Mouse (Mus musculus): ENCODE measurements around the gene Rexo1. TPM values are rescaled to one million over a fixed set of nuclear protein-coding genes. Genes with fewer than 3 reads are reported as not detected.

Rexo1 gene
- polyA plus RNA-seq, 1 experiment = 188 TPM

DNA sequence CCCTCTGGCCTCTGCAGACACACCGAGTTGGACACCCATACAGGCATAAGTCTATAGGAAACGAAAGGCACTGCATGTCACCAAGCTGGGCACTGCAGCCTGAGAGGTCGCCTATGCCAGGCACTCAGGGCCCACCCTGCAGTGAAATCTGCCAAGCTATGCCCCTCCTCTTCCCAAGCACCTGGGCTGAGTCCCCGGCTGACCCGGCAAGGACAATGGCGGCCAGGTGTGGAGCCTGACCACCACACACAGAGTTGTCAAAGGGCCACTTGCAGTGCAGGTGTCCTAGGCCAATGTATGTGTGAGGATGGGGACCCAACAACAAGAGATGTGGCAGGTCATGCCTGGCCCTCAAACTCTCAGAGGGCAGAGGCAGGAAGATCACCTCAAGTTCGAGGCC, 1.9 kb downstream of the Rexo1 start:
- H3K36me3 ChIP-seq (ENCODE audit: control insufficient read depth, insufficient read depth, low read length) = no peaks in the 10 kb centered on the region
- TF ChIP-seq CTCF (IDR thresholded peaks at IDR 0.05; ENCODE audit: borderline replicate concordance, control insufficient read depth, extremely low read depth, insufficient read depth, low read length, poor library complexity) (no peak), POLR2A (IDR thresholded peaks at IDR 0.05; ENCODE audit: control insufficient read depth, extremely low read depth, insufficient read depth, low read length, poor library complexity) (no peak)
- peaks cover 38% of the 10 kb centered on the region for H3K4me1 ChIP-seq (replicated peaks; ENCODE audit: control insufficient read depth, insufficient read depth, low read length)
- 91% methylated on average over 7 of the region's 7 CpGs for WGBS
- no peaks in the 10 kb centered on the region for H3K27me3 ChIP-seq (ENCODE audit: control insufficient read depth, insufficient read depth, low read length)
- no peak overlapping the region for H3K27ac ChIP-seq (ENCODE audit: control insufficient read depth, insufficient read depth, low read length)
- H3K4me3 ChIP-seq (ENCODE audit: control insufficient read depth, insufficient read depth, low read length) = no peak overlapping the region
- DNase-seq = no peak

DNA sequence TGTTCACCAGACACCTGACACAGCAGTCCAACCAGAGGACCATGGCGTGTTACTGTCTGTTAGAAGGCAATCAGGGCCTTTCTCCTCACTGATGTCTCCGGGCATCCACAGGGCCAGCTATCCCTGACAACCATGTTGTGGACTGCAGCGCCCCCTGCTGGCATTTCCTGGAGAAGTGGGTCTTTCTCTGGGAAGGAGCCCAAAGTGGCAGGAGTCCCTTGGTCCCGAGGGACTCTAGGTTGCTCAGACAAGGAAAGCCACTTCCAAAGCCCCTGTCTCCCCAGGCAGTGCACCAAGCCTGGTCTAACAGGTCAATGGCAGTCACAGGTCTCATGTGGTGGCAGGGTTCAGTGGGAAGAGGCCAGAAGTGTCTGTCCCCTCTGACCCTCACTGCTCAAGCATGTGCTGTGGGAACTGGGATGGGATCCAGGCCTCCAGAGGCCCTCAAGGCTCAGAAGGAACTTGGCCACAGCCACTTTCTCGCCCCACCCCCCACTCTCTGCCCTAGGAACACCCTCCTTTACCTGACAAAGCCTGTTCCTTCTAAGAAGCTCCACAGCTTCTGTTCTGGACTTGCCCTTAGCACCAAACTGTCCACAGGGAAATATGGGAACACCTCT, 3.9 kb downstream of the Rexo1 start:
- Histone ChIP-seq H3K27ac (ENCODE audit: control insufficient read depth, insufficient read depth, low read length) (no peak overlapping the region), H3K36me3 (ENCODE audit: control insufficient read depth, insufficient read depth, low read length) (no peaks in the 10 kb centered on the region), H3K4me1 (replicated peaks; ENCODE audit: control insufficient read depth, insufficient read depth, low read length) (peaks cover 38% of the 10 kb centered on the region), H3K27me3 (ENCODE audit: control insufficient read depth, insufficient read depth, low read length) (no peaks in the 10 kb centered on the region), H3K4me3 (ENCODE audit: control insufficient read depth, insufficient read depth, low read length) (no peak overlapping the region)
- WGBS = 56% methylated on average over 5 of the region's 5 CpGs
- peak; percentile 67 for DNase-seq
- TF ChIP-seq POLR2A (IDR thresholded peaks at IDR 0.05; ENCODE audit: control insufficient read depth, extremely low read depth, insufficient read depth, low read length, poor library complexity) = no peak
- TF ChIP-seq CTCF (IDR thresholded peaks at IDR 0.05; ENCODE audit: borderline replicate concordance, control insufficient read depth, extremely low read depth, insufficient read depth, low read length, poor library complexity) = peak; percentile 86

- no peak for DNase-seq
- no peaks in the 10 kb centered on the region for H3K27me3 ChIP-seq (ENCODE audit: control insufficient read depth, insufficient read depth, low read length)
- H3K4me1 ChIP-seq (replicated peaks; ENCODE audit: control insufficient read depth, insufficient read depth, low read length) = peaks cover 24% of the 10 kb centered on the region
- H3K36me3 ChIP-seq (ENCODE audit: control insufficient read depth, insufficient read depth, low read length) = peaks cover 13% of the 10 kb centered on the region
- TF ChIP-seq POLR2A (IDR thresholded peaks at IDR 0.05; ENCODE audit: control insufficient read depth, extremely low read depth, insufficient read depth, low read length, poor library complexity) (no peak), CTCF (IDR thresholded peaks at IDR 0.05; ENCODE audit: borderline replicate concordance, control insufficient read depth, extremely low read depth, insufficient read depth, low read length, poor library complexity) (no peak)
- 93% methylated on average over 6 of the region's 6 CpGs for WGBS
- no peak overlapping the region for H3K27ac ChIP-seq (ENCODE audit: control insufficient read depth, insufficient read depth, low read length)
- no peak overlapping the region for H3K4me3 ChIP-seq (ENCODE audit: control insufficient read depth, insufficient read depth, low read length)
These were observed 7.4 kb downstream of the Rexo1 start for GRCm38 (mm10) chr10:80553997-80554396.

GRCm38 (mm10) chr10:80553575-80553974, 7.8 kb downstream of the Rexo1 start:
- no peak for DNase-seq
- Histone ChIP-seq H3K27me3 (ENCODE audit: control insufficient read depth, insufficient read depth, low read length) (no peaks in the 10 kb centered on the region), H3K36me3 (ENCODE audit: control insufficient read depth, insufficient read depth, low read length) (peaks cover 15% of the 10 kb centered on the region), H3K27ac (ENCODE audit: control insufficient read depth, insufficient read depth, low read length) (no peak overlapping the region), H3K4me3 (ENCODE audit: control insufficient read depth, insufficient read depth, low read length) (no peak overlapping the region), H3K4me1 (replicated peaks; ENCODE audit: control insufficient read depth, insufficient read depth, low read length) (peaks cover 23% of the 10 kb centered on the region)
- no peak for TF ChIP-seq CTCF (IDR thresholded peaks at IDR 0.05; ENCODE audit: borderline replicate concordance, control insufficient read depth, extremely low read depth, insufficient read depth, low read length, poor library complexity)
- TF ChIP-seq POLR2A (IDR thresholded peaks at IDR 0.05; ENCODE audit: control insufficient read depth, extremely low read depth, insufficient read depth, low read length, poor library complexity) = no peak
- 92% methylated on average over 8 of the region's 8 CpGs for WGBS

DNA sequence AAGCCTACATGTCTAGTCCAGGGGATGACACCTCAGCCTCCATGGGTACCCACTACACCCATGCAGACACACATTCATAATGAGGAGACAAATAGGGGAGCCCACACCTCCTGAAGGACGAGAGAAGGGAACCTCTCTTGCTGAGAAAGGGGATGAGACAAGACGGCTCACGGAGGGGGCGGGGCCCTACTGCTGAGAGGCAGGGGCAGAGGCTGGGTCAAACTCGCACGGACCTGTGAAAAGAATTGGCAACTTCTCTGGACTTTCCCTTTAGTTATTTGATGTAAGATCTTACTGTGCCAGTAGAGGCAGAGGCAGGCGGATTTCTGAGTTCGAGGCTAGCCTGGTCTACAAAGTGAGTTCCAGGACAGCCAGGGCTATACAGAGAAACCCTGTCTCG, 9.0 kb downstream of the Rexo1 start:
- DNase-seq = no peak
- WGBS = 91% methylated on average over 9 of the region's 9 CpGs
- peaks cover 11% of the 10 kb centered on the region for H3K4me1 ChIP-seq (replicated peaks; ENCODE audit: control insufficient read depth, insufficient read depth, low read length)
- no peak overlapping the region for H3K4me3 ChIP-seq (ENCODE audit: control insufficient read depth, insufficient read depth, low read length)
- H3K36me3 ChIP-seq (ENCODE audit: control insufficient read depth, insufficient read depth, low read length) = peaks cover 24% of the 10 kb centered on the region
- H3K27ac ChIP-seq (ENCODE audit: control insufficient read depth, insufficient read depth, low read length) = no peak overlapping the region
- TF ChIP-seq CTCF (IDR thresholded peaks at IDR 0.05; ENCODE audit: borderline replicate concordance, control insufficient read depth, extremely low read depth, insufficient read depth, low read length, poor library complexity) (no peak), POLR2A (IDR thresholded peaks at IDR 0.05; ENCODE audit: control insufficient read depth, extremely low read depth, insufficient read depth, low read length, poor library complexity) (no peak)
- no peaks in the 10 kb centered on the region for H3K27me3 ChIP-seq (ENCODE audit: control insufficient read depth, insufficient read depth, low read length)

GRCm38 (mm10) chr10:80549279-80549678, 12.1 kb downstream of the Rexo1 start:
- Histone ChIP-seq H3K27ac (ENCODE audit: control insufficient read depth, insufficient read depth, low read length) (no peak overlapping the region), H3K36me3 (ENCODE audit: control insufficient read depth, insufficient read depth, low read length) (peaks cover 44% of the 10 kb centered on the region), H3K4me1 (replicated peaks; ENCODE audit: control insufficient read depth, insufficient read depth, low read length) (peaks cover 3% of the 10 kb centered on the region; the same call in 1 of the 2 replicates), H3K4me3 (ENCODE audit: control insufficient read depth, insufficient read depth, low read length) (no peak overlapping the region), H3K27me3 (ENCODE audit: control insufficient read depth, insufficient read depth, low read length) (no peaks in the 10 kb centered on the region)
- DNase-seq = no peak
- TF ChIP-seq CTCF (IDR thresholded peaks at IDR 0.05; ENCODE audit: borderline replicate concordance, control insufficient read depth, extremely low read depth, insufficient read depth, low read length, poor library complexity) (no peak), POLR2A (IDR thresholded peaks at IDR 0.05; ENCODE audit: control insufficient read depth, extremely low read depth, insufficient read depth, low read length, poor library complexity) (no peak)
- 95% methylated on average over 21 of the region's 21 CpGs for WGBS
